Mouse (Mus musculus): ENCODE data around the gene Gm7168.

GRCm38 (mm10) chr17:13930421-13930820 lies 17.8 kb upstream of the Gm7168 start:
- TF ChIP-seq EP300 (IDR thresholded peaks at IDR 0.05; ENCODE audit: low read depth): no peak
- no peak for TF ChIP-seq CTCF (IDR thresholded peaks at IDR 0.05; ENCODE audit: low read depth)
